Mouse (Mus musculus) erythroblast, embryonic 14.5 days (primary cell): ENCODE results near the gene Nrxn3.

ENCODE experiments used
- GATA1 ChIP-seq: IDR thresholded peaks from 2 replicates; pipeline ENCODE4 v1.6.1; 2012; ENCODE audit warnings: low read length, inconsistent platforms, mixed read lengths
- TAL1 ChIP-seq: IDR thresholded peaks from 3 replicates; pipeline ENCODE4 v1.6.1; 2012; ENCODE audit warnings: low read length, inconsistent platforms, mixed read lengths

DNA sequence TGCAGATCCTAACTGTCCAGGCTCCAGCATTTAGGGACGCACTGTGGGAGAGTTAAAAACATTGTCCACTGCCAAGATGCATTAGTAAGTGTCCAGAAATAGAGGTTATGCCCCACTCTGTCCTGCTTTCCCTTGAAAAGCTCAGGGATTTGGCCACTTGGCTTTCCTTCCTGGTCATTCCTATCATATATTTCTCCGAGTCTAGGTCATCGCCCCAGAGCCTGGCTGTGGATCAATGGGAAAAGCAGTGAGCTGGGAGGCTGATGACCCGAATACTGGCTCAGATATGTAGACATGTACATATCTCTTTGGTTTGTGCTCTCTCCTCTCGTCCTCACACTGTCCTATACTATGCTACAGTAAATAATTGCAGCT, 96.6 kb downstream of the Nrxn3 start:
- TF ChIP-seq TAL1: no peak
- TF ChIP-seq GATA1: no peak
